Mouse (Mus musculus): Measurements from ENCODE around the gene Adcy1. TPM values are rescaled to one million over a fixed set of nuclear protein-coding genes. Genes with fewer than 3 reads are reported as not detected.

Gene Adcy1
- polyA plus RNA-seq, 2 experiments, result 0.13 to 0.24 TPM

- Histone ChIP-seq H3K27me3 (ENCODE audit: control insufficient read depth, insufficient read depth, low read length) (no peaks in the 10 kb centered on the region), H3K9me3 (ENCODE audit: control insufficient read depth, low read length) (no peaks in the 10 kb centered on the region), H3K36me3 (replicated peaks; ENCODE audit: control insufficient read depth, insufficient read depth, low read depth) (no peaks in the 10 kb centered on the region), H3K4me1 (replicated peaks; ENCODE audit: control insufficient read depth in 2 of 2, insufficient read depth in 2 of 2, low read length in 1 of 2) (no peaks in the 10 kb centered on the region), H3K27ac (no peak overlapping the region), H3K4me2 (ENCODE audit: low read depth) (no peak overlapping the region), H3K4me3 (ENCODE audit: insufficient read depth in 1 of 2, low read depth in 2 of 2, low read length in 2 of 2) (no peak overlapping the region), H3K9ac (replicated peaks) (no peak overlapping the region)
- 49% methylated on average over 4 of the region's 4 CpGs for WGBS (ENCODE audit: insufficient replicate concordance)
- TF ChIP-seq CTCF (IDR thresholded peaks at IDR 0.05; ENCODE audit: low read depth) (no peak), EP300 (IDR thresholded peaks at IDR 0.05; ENCODE audit: low read depth) (no peak)
- ATAC-seq (ENCODE audit: insufficient read depth), result no peak
- DNase-seq (ENCODE audit: low read depth in 3 of 3, low spot score in 3 of 3), result no peak
These were observed 49.8 kb downstream of the Adcy1 start for GRCm38 (mm10) chr11:7113046-7113445.

GRCm38 (mm10) chr11:7113687-7114086 lies 50.4 kb downstream of the Adcy1 start:
- Histone ChIP-seq H3K4me3 (ENCODE audit: insufficient read depth in 1 of 2, low read depth in 2 of 2, low read length in 2 of 2) (no peak overlapping the region), H3K27me3 (ENCODE audit: control insufficient read depth, insufficient read depth, low read length) (no peaks in the 10 kb centered on the region), H3K27ac (no peak overlapping the region), H3K36me3 (replicated peaks; ENCODE audit: control insufficient read depth, insufficient read depth, low read depth) (no peaks in the 10 kb centered on the region), H3K4me1 (replicated peaks; ENCODE audit: control insufficient read depth in 2 of 2, insufficient read depth in 2 of 2, low read length in 1 of 2) (no peaks in the 10 kb centered on the region), H3K9ac (replicated peaks) (no peak overlapping the region), H3K9me3 (ENCODE audit: control insufficient read depth, low read length) (no peaks in the 10 kb centered on the region), H3K4me2 (ENCODE audit: low read depth) (no peak overlapping the region)
- no peak for ATAC-seq (ENCODE audit: insufficient read depth)
- TF ChIP-seq CTCF (IDR thresholded peaks at IDR 0.05; ENCODE audit: low read depth) (no peak), EP300 (IDR thresholded peaks at IDR 0.05; ENCODE audit: low read depth) (no peak)
- no peak for DNase-seq (ENCODE audit: low read depth in 3 of 3, low spot score in 3 of 3)
- 43% methylated on average over 6 of the region's 6 CpGs for WGBS (ENCODE audit: insufficient replicate concordance)

GRCm38 (mm10) chr11:7114312-7114711 lies 51.0 kb downstream of the Adcy1 start:
- DNase-seq (ENCODE audit: low read depth in 3 of 3, low spot score in 3 of 3) (no peak), ATAC-seq (ENCODE audit: insufficient read depth) (no peak)
- TF ChIP-seq CTCF (IDR thresholded peaks at IDR 0.05; ENCODE audit: low read depth) (no peak), EP300 (IDR thresholded peaks at IDR 0.05; ENCODE audit: low read depth) (no peak)
- WGBS (ENCODE audit: insufficient replicate concordance), result 66% methylated on average over 9 of the region's 9 CpGs
- Histone ChIP-seq H3K9me3 (ENCODE audit: control insufficient read depth, low read length) (no peaks in the 10 kb centered on the region), H3K4me2 (ENCODE audit: low read depth) (no peak overlapping the region), H3K9ac (replicated peaks) (no peak overlapping the region), H3K4me3 (ENCODE audit: insufficient read depth in 1 of 2, low read depth in 2 of 2, low read length in 2 of 2) (no peak overlapping the region), H3K27ac (no peak overlapping the region), H3K4me1 (replicated peaks; ENCODE audit: control insufficient read depth in 2 of 2, insufficient read depth in 2 of 2, low read length in 1 of 2) (no peaks in the 10 kb centered on the region), H3K27me3 (ENCODE audit: control insufficient read depth, insufficient read depth, low read length) (no peaks in the 10 kb centered on the region), H3K36me3 (replicated peaks; ENCODE audit: control insufficient read depth, insufficient read depth, low read depth) (no peaks in the 10 kb centered on the region)

- no peak for TF ChIP-seq CTCF (IDR thresholded peaks at IDR 0.05; ENCODE audit: low read depth)
- no peak for TF ChIP-seq EP300 (IDR thresholded peaks at IDR 0.05; ENCODE audit: low read depth)
- ATAC-seq (ENCODE audit: insufficient read depth), result no peak
- Histone ChIP-seq H3K27ac (no peak overlapping the region), H3K36me3 (replicated peaks; ENCODE audit: control insufficient read depth, insufficient read depth, low read depth) (no peaks in the 10 kb centered on the region), H3K4me3 (ENCODE audit: insufficient read depth in 1 of 2, low read depth in 2 of 2, low read length in 2 of 2) (no peak overlapping the region), H3K27me3 (ENCODE audit: control insufficient read depth, insufficient read depth, low read length) (no peaks in the 10 kb centered on the region), H3K9ac (replicated peaks) (no peak overlapping the region), H3K4me1 (replicated peaks; ENCODE audit: control insufficient read depth in 2 of 2, insufficient read depth in 2 of 2, low read length in 1 of 2) (no peaks in the 10 kb centered on the region), H3K4me2 (ENCODE audit: low read depth) (no peak overlapping the region), H3K9me3 (ENCODE audit: control insufficient read depth, low read length) (no peaks in the 10 kb centered on the region)
- DNase-seq (ENCODE audit: low read depth in 3 of 3, low spot score in 3 of 3), result no peak
- 54% methylated on average over 2 of the region's 2 CpGs for WGBS (ENCODE audit: insufficient replicate concordance)
These were observed 53.4 kb downstream of the Adcy1 start for GRCm38 (mm10) chr11:7116647-7117046.

- Histone ChIP-seq H3K4me3 (ENCODE audit: insufficient read depth in 1 of 2, low read depth in 2 of 2, low read length in 2 of 2) (no peak overlapping the region), H3K27ac (no peak overlapping the region), H3K4me2 (ENCODE audit: low read depth) (no peak overlapping the region), H3K4me1 (replicated peaks; ENCODE audit: control insufficient read depth in 2 of 2, insufficient read depth in 2 of 2, low read length in 1 of 2) (0 out of 4 replicates have a peak, but pooled peaks cover 0 to 1% of the 10 kb centered on the region in 2 experiments), H3K27me3 (ENCODE audit: control insufficient read depth, insufficient read depth, low read length) (no peaks in the 10 kb centered on the region), H3K9ac (replicated peaks) (no peak overlapping the region), H3K9me3 (ENCODE audit: control insufficient read depth, low read length) (no peaks in the 10 kb centered on the region), H3K36me3 (replicated peaks; ENCODE audit: control insufficient read depth, insufficient read depth, low read depth) (no peaks in the 10 kb centered on the region)
- TF ChIP-seq CTCF (IDR thresholded peaks at IDR 0.05; ENCODE audit: low read depth), result no peak
- 43% methylated on average over 8 of the region's 8 CpGs for WGBS (ENCODE audit: insufficient replicate concordance)
- DNase-seq (ENCODE audit: low read depth in 3 of 3, low spot score in 3 of 3) (no peak), ATAC-seq (ENCODE audit: insufficient read depth) (no peak)
These were observed 66.2 kb downstream of the Adcy1 start for GRCm38 (mm10) chr11:7129319-7130051.
